8 mouse cellular contexts compared by ENCODE assay signal in genomic region chr17:23741359-23742209, GRCm38 (mm10). TPM values are rescaled to one million over a fixed set of nuclear protein-coding genes. Genes with fewer than 3 reads are reported as not detected.
A peak's percentile ranks its signal among the peaks of the same experiment; 100 is the strongest.
DNase-seq lines count a peak whose midpoint lies in the region; ATAC-seq and TF ChIP-seq lines count a peak whose summit lies in the region.

No protein-coding gene starts in this region.

- TF ChIP-seq EP300 in stomach, postnatal 0 days (optimal IDR thresholded peaks at IDR 0.05), result no peak

- no peak for DNase-seq in forebrain, embryonic 14.5 days (ENCODE audit: low spot score)
- DNase-seq in neural tube, embryonic 10.5 days (ENCODE audit: extremely low spot score, low spot score), result no peak
- DNase-seq in stomach, postnatal 0 days (ENCODE audit: low spot score), result no peak
- no peak for DNase-seq in adrenal gland, postnatal 14 days

- H3K4me1 ChIP-seq in forebrain, embryonic 13.5 days, result peaks cover 54% of the 10 kb centered on the region
- peaks cover 23% of the 10 kb centered on the region; the same call in 1 of the 2 replicates for H3K4me1 ChIP-seq in forebrain, embryonic 14.5 days (ENCODE audit: control insufficient read depth, insufficient read depth, low read length)
- peaks cover 38% of the 10 kb centered on the region for H3K4me1 ChIP-seq in neural tube, embryonic 12.5 days
- peaks cover 65% of the 10 kb centered on the region for H3K4me1 ChIP-seq in liver, embryonic 15.5 days (replicated peaks)
- H3K4me1 ChIP-seq in stomach, postnatal 0 days (replicated peaks; ENCODE audit: control insufficient read depth, insufficient read depth), result peaks cover 17% of the 10 kb centered on the region; the same call in 1 of the 2 replicates
- H3K4me1 ChIP-seq in kidney, embryonic 14.5 days (ENCODE audit: control insufficient read depth, insufficient read depth, low read length), result peaks cover 35% of the 10 kb centered on the region

- no peaks in the 10 kb centered on the region for H3K9me3 ChIP-seq in forebrain, embryonic 13.5 days (replicated peaks)
- no peaks in the 10 kb centered on the region for H3K9me3 ChIP-seq in forebrain, embryonic 14.5 days (replicated peaks; ENCODE audit: control insufficient read depth, low read length)
- no peaks in the 10 kb centered on the region for H3K9me3 ChIP-seq in neural tube, embryonic 12.5 days
- H3K9me3 ChIP-seq in liver, embryonic 15.5 days (replicated peaks), result no peaks in the 10 kb centered on the region
- H3K9me3 ChIP-seq in stomach, postnatal 0 days (ENCODE audit: control insufficient read depth, low read length), result no peaks in the 10 kb centered on the region
- H3K9me3 ChIP-seq in kidney, embryonic 14.5 days (ENCODE audit: control insufficient read depth, low read length), result no peaks in the 10 kb centered on the region

- H3K9ac ChIP-seq in forebrain, embryonic 13.5 days, result peak overlapping the region; percentile 46; the same call in 1 of the 2 replicates
- no peak overlapping the region for H3K9ac ChIP-seq in forebrain, embryonic 14.5 days (ENCODE audit: low read length)
- H3K9ac ChIP-seq in neural tube, embryonic 12.5 days, result no peak overlapping the region
- no peak overlapping the region for H3K9ac ChIP-seq in liver, embryonic 15.5 days
- no peak overlapping the region for H3K9ac ChIP-seq in stomach, postnatal 0 days (ENCODE audit: low read length)
- H3K9ac ChIP-seq in kidney, embryonic 14.5 days (ENCODE audit: low read depth, low read length), result no peak overlapping the region

- no peak for ATAC-seq in forebrain, embryonic 13.5 days
- ATAC-seq in forebrain, embryonic 14.5 days, result no peak
- ATAC-seq in neural tube, embryonic 12.5 days (ENCODE audit: low FRiP score, low read depth), result no peak
- no peak for ATAC-seq in liver, embryonic 15.5 days (ENCODE audit: insufficient read depth)
- no peak for ATAC-seq in stomach, postnatal 0 days (ENCODE audit: low FRiP score, low TSS enrichment)
- ATAC-seq in kidney, embryonic 14.5 days (ENCODE audit: low FRiP score, low TSS enrichment), result no peak

- peak overlapping the region; percentile 54 for H3K4me2 ChIP-seq in forebrain, embryonic 13.5 days
- no peak overlapping the region for H3K4me2 ChIP-seq in forebrain, embryonic 14.5 days (ENCODE audit: low read length)
- peak overlapping the region; percentile 52 for H3K4me2 ChIP-seq in neural tube, embryonic 12.5 days (replicated peaks)
- peak overlapping the region; percentile 98; the same call in 1 of the 2 replicates for H3K4me2 ChIP-seq in liver, embryonic 15.5 days
- H3K4me2 ChIP-seq in stomach, postnatal 0 days (replicated peaks; ENCODE audit: low read depth), result peak overlapping the region; percentile 42; the same call in 1 of the 2 replicates
- H3K4me2 ChIP-seq in kidney, embryonic 14.5 days (replicated peaks; ENCODE audit: low read depth, low read length), result no peak overlapping the region

- peaks cover 12% of the 10 kb centered on the region for H3K36me3 ChIP-seq in forebrain, embryonic 13.5 days (ENCODE audit: poor library complexity, severe bottlenecking)
- peaks cover 14% of the 10 kb centered on the region for H3K36me3 ChIP-seq in forebrain, embryonic 14.5 days (ENCODE audit: control insufficient read depth, insufficient read depth, low read length)
- peaks cover 10% of the 10 kb centered on the region for H3K36me3 ChIP-seq in neural tube, embryonic 12.5 days
- H3K36me3 ChIP-seq in liver, embryonic 15.5 days (replicated peaks), result peaks cover 9% of the 10 kb centered on the region; the same call in 1 of the 2 replicates
- H3K36me3 ChIP-seq in stomach, postnatal 0 days (ENCODE audit: control insufficient read depth, insufficient read depth, low read length), result no peaks in the 10 kb centered on the region
- 0 out of 2 replicates have a peak, but pooled peaks cover 3% of the 10 kb centered on the region for H3K36me3 ChIP-seq in kidney, embryonic 14.5 days (ENCODE audit: control insufficient read depth, insufficient read depth, low read length)

- H3K4me3 ChIP-seq in forebrain, embryonic 13.5 days, result peak overlapping the region; percentile 29
- H3K4me3 ChIP-seq in forebrain, embryonic 14.5 days (ENCODE audit: low read depth, low read length), result no peak overlapping the region
- peak overlapping the region; percentile 16; the same call in 1 of the 2 replicates for H3K4me3 ChIP-seq in neural tube, embryonic 12.5 days
- H3K4me3 ChIP-seq in liver, embryonic 15.5 days (replicated peaks), result no peak overlapping the region
- H3K4me3 ChIP-seq in stomach, postnatal 0 days (ENCODE audit: low read depth, low read length), result no peak overlapping the region; the same call in 1 of the 2 replicates
- H3K4me3 ChIP-seq in kidney, embryonic 14.5 days (ENCODE audit: low read length), result no peak overlapping the region

- WGBS in forebrain, embryonic 13.5 days, result 50% methylated on average over 38 of the region's 38 CpGs
- WGBS in forebrain, embryonic 14.5 days, result 56% methylated on average over 37 of the region's 38 CpGs
- 51% methylated on average over 38 of the region's 38 CpGs for WGBS in neural tube, embryonic 12.5 days
- WGBS in liver, embryonic 15.5 days (ENCODE audit: insufficient replicate concordance), result 44% methylated on average over 38 of the region's 38 CpGs
- 48% methylated on average over 34 of the region's 38 CpGs for WGBS in stomach, postnatal 0 days
- 47% methylated on average over 38 of the region's 38 CpGs for WGBS in kidney, embryonic 14.5 days

- no peak for TF ChIP-seq CTCF in stomach, postnatal 0 days (IDR thresholded peaks at IDR 0.05; ENCODE audit: low read depth)

- no peak overlapping the region for H3K27ac ChIP-seq in forebrain, embryonic 13.5 days
- H3K27ac ChIP-seq in forebrain, embryonic 14.5 days (ENCODE audit: low read depth, low read length), result no peak overlapping the region
- no peak overlapping the region for H3K27ac ChIP-seq in neural tube, embryonic 12.5 days
- H3K27ac ChIP-seq in liver, embryonic 15.5 days (replicated peaks), result no peak overlapping the region
- H3K27ac ChIP-seq in stomach, postnatal 0 days (replicated peaks), result no peak overlapping the region
- H3K27ac ChIP-seq in kidney, embryonic 14.5 days (ENCODE audit: low read depth, low read length), result no peak overlapping the region

- peaks cover 68% of the 10 kb centered on the region for H3K27me3 ChIP-seq in forebrain, embryonic 13.5 days
- H3K27me3 ChIP-seq in forebrain, embryonic 14.5 days (replicated peaks; ENCODE audit: control insufficient read depth, insufficient read depth, low read length), result peaks cover 55% of the 10 kb centered on the region
- peaks cover 64% of the 10 kb centered on the region for H3K27me3 ChIP-seq in neural tube, embryonic 12.5 days (replicated peaks)
- H3K27me3 ChIP-seq in liver, embryonic 15.5 days, result peaks cover 94% of the 10 kb centered on the region
- H3K27me3 ChIP-seq in stomach, postnatal 0 days (ENCODE audit: control insufficient read depth, insufficient read depth, low read length), result peaks cover 8% of the 10 kb centered on the region; the same call in 1 of the 2 replicates
- peaks cover 56% of the 10 kb centered on the region for H3K27me3 ChIP-seq in kidney, embryonic 14.5 days (ENCODE audit: control insufficient read depth, insufficient read depth, low read length)

RNA-seq across cellular contexts. Expression of gene Paqr4, which starts 0.9 kb away (rescaled TPM):
- polyA plus RNA-seq in forebrain, embryonic 13.5 days (2015; fragmentation: Nextera tagmentation; extraction: Ambion mirVana), result 29.8 and 32.7 TPM in 2 replicates
- 31.9 and 38.3 TPM in 2 replicates for polyA plus RNA-seq in forebrain, embryonic 14.5 days (2014; fragmentation: Nextera tagmentation; extraction: Ambion mirVana)
- polyA plus RNA-seq in neural tube, embryonic 12.5 days (2016; fragmentation: Nextera tagmentation; extraction: Ambion mirVana), result 41.7 and 41.8 TPM in 2 replicates
- 7.9 and 8.0 TPM in 2 replicates for polyA plus RNA-seq in liver, embryonic 15.5 days (2015; fragmentation: Nextera tagmentation; extraction: Ambion mirVana)
- polyA plus RNA-seq in stomach, postnatal 0 days (2015; fragmentation: Nextera tagmentation; extraction: Ambion mirVana), result 26.3 and 28.0 TPM in 2 replicates
- polyA plus RNA-seq in kidney, embryonic 14.5 days (2014; fragmentation: Nextera tagmentation; extraction: Ambion mirVana), result 14.7 and 17.6 TPM in 2 replicates
- 11.3 and 14.3 TPM in 2 replicates for total RNA-seq in adrenal gland, postnatal 14 days (2021)

RNA-seq across cellular contexts. Expression of gene Kremen2, which starts 4.0 kb away (rescaled TPM):
- polyA plus RNA-seq in forebrain, embryonic 13.5 days (2015; fragmentation: Nextera tagmentation; extraction: Ambion mirVana), result 0.24 and 0.37 TPM in 2 replicates
- 0.23 and 0.25 TPM in 2 replicates for polyA plus RNA-seq in forebrain, embryonic 14.5 days (2014; fragmentation: Nextera tagmentation; extraction: Ambion mirVana)
- polyA plus RNA-seq in neural tube, embryonic 12.5 days (2016; fragmentation: Nextera tagmentation; extraction: Ambion mirVana), result 5.8 and 6.1 TPM in 2 replicates
- polyA plus RNA-seq in liver, embryonic 15.5 days (2015; fragmentation: Nextera tagmentation; extraction: Ambion mirVana), result not detected in 2 replicates
- 2.7 and 3.0 TPM in 2 replicates for polyA plus RNA-seq in stomach, postnatal 0 days (2015; fragmentation: Nextera tagmentation; extraction: Ambion mirVana)
- 2.1 and 2.9 TPM in 2 replicates for polyA plus RNA-seq in kidney, embryonic 14.5 days (2014; fragmentation: Nextera tagmentation; extraction: Ambion mirVana)
- not detected in 2 replicates for total RNA-seq in adrenal gland, postnatal 14 days (2021)

RNA-seq across cellular contexts. Expression of gene Pkmyt1, which starts 15.4 kb away (rescaled TPM):
- polyA plus RNA-seq in forebrain, embryonic 13.5 days (2015; fragmentation: Nextera tagmentation; extraction: Ambion mirVana), result 36.7 and 41.0 TPM in 2 replicates
- 18.0 and 23.1 TPM in 2 replicates for polyA plus RNA-seq in forebrain, embryonic 14.5 days (2014; fragmentation: Nextera tagmentation; extraction: Ambion mirVana)
- polyA plus RNA-seq in neural tube, embryonic 12.5 days (2016; fragmentation: Nextera tagmentation; extraction: Ambion mirVana), result 32.7 and 34.1 TPM in 2 replicates
- 28.8 and 34.7 TPM in 2 replicates for polyA plus RNA-seq in liver, embryonic 15.5 days (2015; fragmentation: Nextera tagmentation; extraction: Ambion mirVana)
- polyA plus RNA-seq in stomach, postnatal 0 days (2015; fragmentation: Nextera tagmentation; extraction: Ambion mirVana), result 17.1 and 17.6 TPM in 2 replicates
- polyA plus RNA-seq in kidney, embryonic 14.5 days (2014; fragmentation: Nextera tagmentation; extraction: Ambion mirVana), result 41.6 and 56.4 TPM in 2 replicates
- 9.7 and 11.3 TPM in 2 replicates for total RNA-seq in adrenal gland, postnatal 14 days (2021)

RNA-seq across cellular contexts. Expression of gene 1520401A03Rik, which starts 19.0 kb away (rescaled TPM):
- not detected in 2 replicates for polyA plus RNA-seq in forebrain, embryonic 13.5 days (2015; fragmentation: Nextera tagmentation; extraction: Ambion mirVana)
- polyA plus RNA-seq in forebrain, embryonic 14.5 days (2014; fragmentation: Nextera tagmentation; extraction: Ambion mirVana), result not detected in 2 replicates
- 0.79 and 1.1 TPM in 2 replicates for polyA plus RNA-seq in neural tube, embryonic 12.5 days (2016; fragmentation: Nextera tagmentation; extraction: Ambion mirVana)
- 0.10 and 0.15 TPM in 2 replicates for polyA plus RNA-seq in liver, embryonic 15.5 days (2015; fragmentation: Nextera tagmentation; extraction: Ambion mirVana)
- 0.04 and 0.16 TPM in 2 replicates for polyA plus RNA-seq in stomach, postnatal 0 days (2015; fragmentation: Nextera tagmentation; extraction: Ambion mirVana)
- 0.15 and 0.16 TPM in 2 replicates for polyA plus RNA-seq in kidney, embryonic 14.5 days (2014; fragmentation: Nextera tagmentation; extraction: Ambion mirVana)
- 1.9 and 3.8 TPM in 2 replicates for total RNA-seq in adrenal gland, postnatal 14 days (2021)

RNA-seq across cellular contexts. Expression of gene Flywch1, which starts 29.8 kb away (rescaled TPM):
- polyA plus RNA-seq in forebrain, embryonic 13.5 days (2015; fragmentation: Nextera tagmentation; extraction: Ambion mirVana), result 165 and 176 TPM in 2 replicates
- 129 and 143 TPM in 2 replicates for polyA plus RNA-seq in forebrain, embryonic 14.5 days (2014; fragmentation: Nextera tagmentation; extraction: Ambion mirVana)
- 234 and 241 TPM in 2 replicates for polyA plus RNA-seq in neural tube, embryonic 12.5 days (2016; fragmentation: Nextera tagmentation; extraction: Ambion mirVana)
- polyA plus RNA-seq in liver, embryonic 15.5 days (2015; fragmentation: Nextera tagmentation; extraction: Ambion mirVana), result 9.4 and 12.1 TPM in 2 replicates
- polyA plus RNA-seq in stomach, postnatal 0 days (2015; fragmentation: Nextera tagmentation; extraction: Ambion mirVana), result 24.2 and 27.3 TPM in 2 replicates
- polyA plus RNA-seq in kidney, embryonic 14.5 days (2014; fragmentation: Nextera tagmentation; extraction: Ambion mirVana), result 73.0 and 91.7 TPM in 2 replicates
- total RNA-seq in adrenal gland, postnatal 14 days (2021), result 44.4 and 46.4 TPM in 2 replicates

Comparison
In these comparisons a context has a peak if more than half of its experiments do, and no peak if none do; other contexts are left out.
1. H3K4me2 ChIP-seq: peak in forebrain, embryonic 13.5 days (single experiment), neural tube, embryonic 12.5 days (single experiment), liver, embryonic 15.5 days (single experiment) and stomach, postnatal 0 days (single experiment); none in forebrain, embryonic 14.5 days (single experiment) and kidney, embryonic 14.5 days (single experiment).
2. H3K4me3 ChIP-seq: peak in forebrain, embryonic 13.5 days (single experiment) and neural tube, embryonic 12.5 days (single experiment); none in forebrain, embryonic 14.5 days (single experiment), liver, embryonic 15.5 days (single experiment), stomach, postnatal 0 days (single experiment) and kidney, embryonic 14.5 days (single experiment).